Mouse (Mus musculus): Measurements from ENCODE around the gene Btbd35f24. TPM values are rescaled to one million over a fixed set of nuclear protein-coding genes. Genes with fewer than 3 reads are reported as not detected.
"Not testable (repeated sequence)": the region's sequence is repeated elsewhere in the genome, so short reads cannot be mapped to it uniquely, and the experiment has no call there.

The Btbd35f24 gene
- total RNA-seq (2021), result not detected
- long read RNA-seq, experiment 1, result 0 reads
- long read RNA-seq, experiment 2, result 0 reads

DNA sequence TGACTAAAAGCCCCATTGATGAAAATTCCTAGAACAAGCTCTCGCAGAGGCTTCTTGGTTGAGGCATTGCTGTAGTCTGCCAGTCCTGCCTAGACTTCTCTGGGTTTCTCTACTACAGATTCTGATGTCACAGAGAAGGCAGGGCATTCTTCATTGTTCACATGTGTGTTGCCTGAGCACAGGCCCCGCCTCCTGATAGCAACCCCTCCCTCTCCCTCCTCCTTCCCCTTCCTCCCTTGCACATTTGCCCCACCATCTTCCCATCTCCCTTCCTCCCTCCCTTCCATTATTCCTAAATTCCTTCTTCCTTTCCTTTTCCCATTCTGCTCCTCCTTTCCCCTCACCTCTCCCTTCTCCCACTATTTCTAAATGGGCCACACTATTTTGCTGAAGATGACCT is at the start of gene Btbd35f24:
TSS of gene Btbd35f24 (minus strand) at position 101 of the 400 bp plus-strand sequence.
- not testable (repeated sequence) for DNase-seq (ENCODE audit: low spot score in 2 of 2)

Other genes starting within 250 kb of the Btbd35f24 start
- not detected for gene Btbd35f23, start 119.0 kb downstream of the Btbd35f24 start, total RNA-seq (2021)
- not detected for gene Btbd35f11, start 247.9 kb upstream of the Btbd35f24 start, total RNA-seq (2021)

Data from left cerebral cortex, adult 18-20 months (tissue).